Mouse (Mus musculus) forebrain, embryonic 11.5 days (tissue): ENCODE data around the gene Astn2. TPM values are rescaled to one million over a fixed set of nuclear protein-coding genes. Genes with fewer than 3 reads are reported as not detected.

Experiments
- ATAC-seq: fragments of 200-750 bp; cut with Nextera tagmentation; replicated peaks from 2 replicates; pipeline ENCODE4 v1.8.0; 2017; ENCODE audit warnings: moderate TSS enrichment; ENCODE audit not compliant: low FRiP score
- DNase-seq: peaks from one replicate; pipeline ENCODE4 v3.0.0-alpha.2; 2017; ENCODE audit warnings: low spot score
- H3K27ac ChIP-seq: fragments of 300-500 bp; sonication (generic); 2 replicates; pipeline ENCODE4 v1.5.1; 2014; ENCODE audit warnings: low read depth, low read length
- H3K27me3 ChIP-seq: fragments of 300-500 bp; sonication (generic); 2 replicates; pipeline ENCODE4 v1.6.1; 2014; ENCODE audit warnings: mild to moderate bottlenecking, low read length, mixed read lengths; ENCODE audit not compliant: control insufficient read depth, insufficient read depth
- H3K36me3 ChIP-seq: fragments of 300-500 bp; sonication (generic); 2 replicates; pipeline ENCODE4 v1.6.1; 2014; ENCODE audit warnings: mild to moderate bottlenecking, low read length, moderate library complexity, mixed read lengths; ENCODE audit not compliant: control insufficient read depth, insufficient read depth
- H3K4me1 ChIP-seq: fragments of 300-500 bp; sonication (generic); replicated peaks from 2 replicates; pipeline ENCODE4 v1.6.1; 2014; ENCODE audit warnings: low read length, mixed read lengths; ENCODE audit not compliant: control insufficient read depth, insufficient read depth
- H3K4me2 ChIP-seq: fragments of 300-500 bp; sonication (generic); 2 replicates; pipeline ENCODE4 v1.6.1; 2014; ENCODE audit warnings: low read depth, mild to moderate bottlenecking, low read length, moderate library complexity, mixed read lengths; ENCODE audit not compliant: severe bottlenecking
- H3K4me3 ChIP-seq: fragments of 300-500 bp; sonication (generic); 2 replicates; pipeline ENCODE4 v1.5.1; 2014; ENCODE audit warnings: low read depth, low read length
- H3K9ac ChIP-seq: fragments of 300-500 bp; sonication (generic); 2 replicates; pipeline ENCODE4 v1.6.1; 2014; ENCODE audit warnings: low read length
- H3K9me3 ChIP-seq: fragments of 300-500 bp; sonication (generic); 2 replicates; pipeline ENCODE4 v1.6.1; 2016; ENCODE audit warnings: low read length, mixed read lengths; ENCODE audit not compliant: control insufficient read depth
- WGBS: fragments of 180-500 bp; shearing (Covaris S2); extraction: QIAGEN DNeasy Blood & Tissue Kit; methylation state at CpG from one replicate; pipeline ENCODE4 v1.1.7; 2014; 5-methylcytosine and 5-hydroxymethylcytosine counted together
- polyA plus RNA-seq: library from polyadenylated mRNA; unstranded; fragments of >200 nt; fragmentation: Nextera tagmentation; extraction: Ambion mirVana; gene quantifications from 2 replicates; pipeline ENCODE4 v1.2.1, GENCODE M21; 2014

Astn2 gene
- polyA plus RNA-seq, 1 experiment from 2014 or later, result 0.94 TPM

- DNase-seq, result peak; percentile 68
These were observed 799.2 kb downstream of the Astn2 start for GRCm38 (mm10) chr4:65605151-65605702.

GRCm38 (mm10) chr4:65604504-65605150 is 799.8 kb downstream of the Astn2 start, which contains the start of gene Trim32:
TSS of gene Trim32 (plus strand) at chr4:65604986.
- Histone ChIP-seq H3K27me3 (no peaks in the 10 kb centered on the region), H3K27ac (no peak within 1 kb of the TSS)

More at GRCm38 (mm10) chr4:65605151-65605702, 799.2 kb downstream of the Astn2 start:
- H3K27ac ChIP-seq, result no peak overlapping the region
- peaks cover 6% of the 10 kb centered on the region; the same call in 1 of the 2 replicates for H3K4me1 ChIP-seq
- peak overlapping the region; percentile 71 for H3K4me3 ChIP-seq
- H3K4me2 ChIP-seq, result peak overlapping the region; percentile 56
- H3K9me3 ChIP-seq, result no peaks in the 10 kb centered on the region
- H3K27me3 ChIP-seq, result no peaks in the 10 kb centered on the region
- 0% methylated on average over 21 of the region's 21 CpGs for WGBS
- H3K9ac ChIP-seq, result peak overlapping the region; percentile 81
- ATAC-seq, result peak; percentile 89
- no peaks in the 10 kb centered on the region for H3K36me3 ChIP-seq

GRCm38 (mm10) chr4:65594601-65595369 is 809.6 kb downstream of the Astn2 start:
- no peak overlapping the region for H3K27ac ChIP-seq
- DNase-seq, result no peak
- H3K9ac ChIP-seq, result no peak overlapping the region
- ATAC-seq, result no peak
- H3K9me3 ChIP-seq, result no peaks in the 10 kb centered on the region
- H3K4me2 ChIP-seq, result no peak overlapping the region
- 77% methylated on average over 5 of the region's 5 CpGs for WGBS
- no peaks in the 10 kb centered on the region for H3K4me1 ChIP-seq
- no peaks in the 10 kb centered on the region for H3K36me3 ChIP-seq
- no peaks in the 10 kb centered on the region for H3K27me3 ChIP-seq
- H3K4me3 ChIP-seq, result no peak overlapping the region

More at GRCm38 (mm10) chr4:65604504-65605150, 799.8 kb downstream of the Astn2 start, which contains the start of gene Trim32:
- H3K4me2 ChIP-seq, result peak within 1 kb of the TSS; percentile 56
- peaks cover 6% of the 10 kb centered on the region; the same call in 1 of the 2 replicates for H3K4me1 ChIP-seq
- peak within 1 kb of the TSS; percentile 71 for H3K4me3 ChIP-seq
- DNase-seq, result peak; percentile 99
- no peaks in the 10 kb centered on the region for H3K9me3 ChIP-seq
- peak within 1 kb of the TSS; percentile 81 for H3K9ac ChIP-seq
- WGBS, result 3% methylated on average over 33 of the region's 33 CpGs
- peak; percentile 98 for ATAC-seq
- H3K36me3 ChIP-seq, result no peaks in the 10 kb centered on the region

GRCm38 (mm10) chr4:65589780-65590179 is 814.6 kb downstream of the Astn2 start:
- Histone ChIP-seq H3K4me3 (no peak overlapping the region), H3K9ac (no peak overlapping the region), H3K27me3 (no peaks in the 10 kb centered on the region), H3K36me3 (no peaks in the 10 kb centered on the region), H3K9me3 (no peaks in the 10 kb centered on the region), H3K4me1 (no peaks in the 10 kb centered on the region), H3K4me2 (no peak overlapping the region), H3K27ac (no peak overlapping the region)
- DNase-seq (no peak), ATAC-seq (peak; percentile 69)

- Histone ChIP-seq H3K9ac (no peak overlapping the region), H3K27ac (no peak overlapping the region), H3K4me2 (no peak overlapping the region), H3K9me3 (no peaks in the 10 kb centered on the region), H3K4me1 (no peaks in the 10 kb centered on the region), H3K36me3 (no peaks in the 10 kb centered on the region), H3K27me3 (no peaks in the 10 kb centered on the region), H3K4me3 (no peak overlapping the region)
- no peak for ATAC-seq
- 50% methylated on average over 5 of the region's 5 CpGs for WGBS
- no peak for DNase-seq
These were observed 817.5 kb downstream of the Astn2 start for GRCm38 (mm10) chr4:65586947-65587346.

GRCm38 (mm10) chr4:65580254-65580653 is 824.2 kb downstream of the Astn2 start:
- Histone ChIP-seq H3K27ac (no peak overlapping the region), H3K4me1 (no peaks in the 10 kb centered on the region), H3K4me3 (no peak overlapping the region), H3K9me3 (no peaks in the 10 kb centered on the region), H3K36me3 (no peaks in the 10 kb centered on the region), H3K9ac (no peak overlapping the region), H3K4me2 (no peak overlapping the region), H3K27me3 (no peaks in the 10 kb centered on the region)
- 70% methylated on average over 1 of the region's 1 CpGs for WGBS
- DNase-seq (no peak), ATAC-seq (no peak)

GRCm38 (mm10) chr4:65565493-65565892 is 838.9 kb downstream of the Astn2 start:
- no peak for ATAC-seq
- no peak overlapping the region for H3K4me2 ChIP-seq
- H3K4me3 ChIP-seq, result no peak overlapping the region
- H3K27me3 ChIP-seq, result no peaks in the 10 kb centered on the region
- H3K36me3 ChIP-seq, result no peaks in the 10 kb centered on the region
- no peak overlapping the region for H3K9ac ChIP-seq
- WGBS, result 72% methylated on average over 4 of the region's 4 CpGs
- H3K9me3 ChIP-seq, result no peaks in the 10 kb centered on the region
- no peak for DNase-seq
- no peak overlapping the region for H3K27ac ChIP-seq
- H3K4me1 ChIP-seq, result no peaks in the 10 kb centered on the region

GRCm38 (mm10) chr4:65548561-65548960 is 855.9 kb downstream of the Astn2 start:
- Histone ChIP-seq H3K36me3 (no peaks in the 10 kb centered on the region), H3K9me3 (no peaks in the 10 kb centered on the region), H3K4me2 (no peak overlapping the region), H3K9ac (no peak overlapping the region), H3K27ac (no peak overlapping the region), H3K4me3 (no peak overlapping the region), H3K27me3 (no peaks in the 10 kb centered on the region), H3K4me1 (no peaks in the 10 kb centered on the region)
- ATAC-seq (no peak), DNase-seq (no peak)
- 80% methylated on average over 6 of the region's 6 CpGs for WGBS
